Mouse (Mus musculus) heart, adult 8-10 months (tissue): ENCODE data around the gene Hps3. TPM values are rescaled to one million over a fixed set of nuclear protein-coding genes. Genes with fewer than 3 reads are reported as not detected.
"Not testable (repeated sequence)": the region's sequence is repeated elsewhere in the genome, so short reads cannot be mapped to it uniquely, and the experiment has no call there.

Source experiments
- DNase-seq: peaks from one replicate; pipeline ENCODE4 v3.0.0; 2022; ENCODE audit warnings: low spot score
- total RNA-seq, 4 experiments: library from RNA; stranded (reverse); gene quantifications; 2 replicates each; pipeline ENCODE4 v1.2.4; 2022

Gene Hps3
- total RNA-seq, 4 experiments from 2014 or later = 6.3 to 8.4 (median 7.1) TPM

DNA sequence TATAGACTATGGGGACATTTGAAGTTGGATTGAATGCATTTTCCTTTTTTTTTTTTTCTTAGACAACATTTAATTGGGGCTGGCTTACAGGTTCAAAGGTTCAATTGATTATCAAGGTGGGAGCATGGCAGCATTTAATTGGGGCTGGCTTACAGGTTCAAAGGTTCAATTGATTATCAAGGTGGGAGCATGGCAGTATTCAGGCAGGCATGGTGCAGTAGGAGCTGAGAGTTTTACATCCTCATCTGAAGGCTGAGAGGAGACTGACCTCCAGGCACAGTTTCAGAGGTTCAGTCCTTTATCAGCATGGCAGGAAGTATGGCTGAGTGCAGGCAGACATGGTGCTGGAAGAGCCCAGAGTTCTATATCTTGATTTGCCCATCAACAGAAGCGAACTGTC, 85.7 kb downstream of the Hps3 start:
- DNase-seq = not testable (repeated sequence)

DNA sequence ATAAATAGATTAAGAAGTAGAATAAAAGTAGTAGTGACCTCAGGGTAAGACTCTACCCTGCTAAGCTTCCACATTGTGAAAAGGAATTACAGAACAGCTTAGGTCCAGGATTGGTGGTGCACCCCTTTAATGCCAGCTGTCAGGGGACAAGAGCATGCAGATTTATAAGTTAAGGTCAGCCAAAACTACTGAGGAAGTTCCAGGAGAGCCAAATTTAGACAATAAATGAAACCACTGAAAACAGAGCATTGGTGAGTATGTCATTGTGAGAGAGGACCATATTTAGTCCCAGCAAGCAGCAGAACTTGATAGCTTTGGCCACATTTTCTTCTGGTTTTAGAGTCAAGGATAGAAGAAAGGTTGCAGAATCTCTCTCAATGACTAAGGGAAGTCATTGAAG, 86.6 kb downstream of the Hps3 start:
- no peak for DNase-seq

Other genes starting within 250 kb of the Hps3 start
- gene Cp, start 78.3 kb downstream of the Hps3 start, total RNA-seq = 10 to 100 TPM; 29.5 to 59.0 (median 36.5) TPM
- gene Hltf, start 22.5 kb upstream of the Hps3 start, total RNA-seq = 10 to 100 TPM in 3 of 4 experiments, 1 to 10 TPM in 1; 8.4 to 16.7 (median 11.6) TPM
- 100 to 1,000 TPM; 159 to 174 (median 169) TPM for gene Gyg, start 120.0 kb upstream of the Hps3 start, total RNA-seq
- 1 to 10 TPM in 1 of 4 experiments, under 1 TPM in 3; 0.66 to 1.6 (median 0.88) TPM for gene Cpa3, start 206.9 kb upstream of the Hps3 start, total RNA-seq
- not detected for gene Cpb1, start 240.4 kb upstream of the Hps3 start, total RNA-seq